Mouse (Mus musculus): ENCODE measurements around the gene Tvp23b.

Tvp23b gene

DNA sequence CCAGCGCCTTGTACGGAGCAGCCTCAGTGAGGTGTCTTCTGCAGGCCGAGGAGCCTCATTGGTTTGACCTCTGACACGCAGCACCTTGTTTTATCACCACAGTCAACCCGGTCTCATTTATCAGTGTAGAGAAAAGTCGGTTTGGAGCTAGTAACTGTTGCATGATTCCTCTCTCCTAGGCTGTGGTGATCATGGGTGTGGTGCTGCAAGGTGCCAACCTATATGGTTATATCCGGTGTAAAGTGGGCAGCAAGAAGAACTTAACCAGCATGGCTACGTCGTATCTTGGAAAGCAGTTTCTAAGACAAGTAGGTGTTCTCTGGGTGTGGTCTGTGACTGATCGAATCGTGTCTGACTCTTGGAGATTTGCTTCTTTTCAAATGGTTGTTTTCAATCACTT lies 12.5 kb downstream of the Tvp23b start:
- DNase-seq (ENCODE audit: low read depth, low spot score), result no peak

DNA sequence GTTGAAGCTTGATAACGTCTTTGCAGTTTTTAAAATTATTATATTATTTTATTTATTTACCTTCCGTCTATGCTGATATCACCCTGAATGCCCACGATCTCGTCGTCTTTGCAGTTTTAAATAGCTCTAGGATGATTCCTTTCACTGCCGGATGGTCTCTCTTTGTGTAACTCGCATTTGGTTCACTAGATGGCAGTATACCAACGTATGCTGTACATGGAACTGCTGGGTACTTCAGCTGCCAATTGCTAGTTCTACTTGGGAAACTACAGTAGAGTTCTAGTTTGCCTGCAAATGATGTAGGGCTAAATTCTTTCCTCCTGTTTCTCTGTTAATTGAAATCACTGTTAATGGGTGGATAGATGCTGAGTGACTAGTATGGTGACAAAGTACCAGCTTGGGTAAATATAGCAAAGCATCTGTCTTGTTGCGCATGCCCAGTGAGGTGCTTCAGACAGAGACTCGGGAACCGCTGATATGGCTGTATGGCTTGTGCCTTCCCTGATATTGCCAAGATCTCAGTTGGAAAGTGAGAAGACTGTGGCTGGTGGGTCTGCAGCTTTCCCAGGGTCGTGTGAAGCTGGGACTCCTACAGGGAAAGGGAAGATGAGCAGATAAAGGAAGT lies 22.6 kb downstream of the Tvp23b start:
- DNase-seq (ENCODE audit: low read depth, low spot score), result peak; percentile 77

DNA sequence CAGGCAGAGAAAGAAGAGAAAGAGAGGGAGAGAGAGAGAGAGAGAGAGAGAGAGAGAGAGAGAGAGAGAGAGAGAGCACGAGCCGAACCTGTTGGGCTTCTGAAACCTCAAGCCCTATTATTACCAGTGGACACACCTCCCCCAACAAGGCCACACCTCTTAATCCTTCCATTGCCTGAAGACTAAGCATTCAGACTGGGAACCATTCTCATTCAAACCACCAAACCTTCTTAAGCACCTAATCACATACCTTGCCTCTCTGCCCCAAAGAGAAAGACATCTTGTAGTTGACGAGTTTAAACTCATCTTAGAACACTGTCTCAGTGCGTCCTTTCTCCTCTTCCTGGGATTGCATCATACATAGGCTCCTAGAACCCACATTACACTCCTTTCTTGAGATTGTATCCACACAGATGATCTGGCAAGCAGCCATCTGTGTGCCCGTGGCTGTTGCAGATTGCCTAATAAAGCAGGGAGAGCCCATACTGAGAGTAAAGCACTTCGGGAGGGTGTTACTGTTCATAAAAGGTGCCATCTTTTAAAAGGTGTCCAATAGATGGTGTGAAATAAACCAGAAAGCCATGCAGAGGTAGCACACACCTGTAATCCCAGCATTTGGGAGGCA lies 24.7 kb downstream of the Tvp23b start:
- DNase-seq (ENCODE audit: low read depth, low spot score), result no peak

DNA sequence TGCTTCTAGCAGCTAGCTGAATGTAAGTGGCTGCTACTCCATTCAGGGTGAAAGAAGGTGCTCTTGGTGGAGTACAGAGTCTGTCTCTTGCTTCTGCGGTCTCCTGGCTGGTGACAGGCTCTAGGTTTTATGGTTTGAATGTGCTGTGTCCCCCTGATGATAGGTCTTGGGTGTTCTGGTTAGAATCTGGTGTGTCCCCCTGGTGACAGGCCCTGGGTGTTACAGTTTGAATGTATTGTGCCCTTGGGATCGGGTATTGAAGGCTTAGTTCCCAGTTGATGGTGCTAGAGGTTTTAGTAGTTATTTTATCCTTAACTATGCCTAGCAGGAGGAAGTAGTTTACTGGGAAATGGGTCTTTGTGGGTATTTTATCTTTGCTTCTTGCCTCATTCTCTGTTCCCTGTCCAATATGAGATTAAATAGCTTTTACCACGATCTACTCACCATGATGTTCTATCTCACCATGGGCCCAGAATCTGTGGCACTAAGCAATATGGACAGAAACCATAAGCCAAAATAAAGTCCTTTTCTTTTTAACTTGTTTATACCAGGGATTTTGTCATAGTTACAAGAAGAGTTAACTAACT lies 30.6 kb downstream of the Tvp23b start:
- peak; percentile 36 for DNase-seq (ENCODE audit: low read depth, low spot score)

DNA sequence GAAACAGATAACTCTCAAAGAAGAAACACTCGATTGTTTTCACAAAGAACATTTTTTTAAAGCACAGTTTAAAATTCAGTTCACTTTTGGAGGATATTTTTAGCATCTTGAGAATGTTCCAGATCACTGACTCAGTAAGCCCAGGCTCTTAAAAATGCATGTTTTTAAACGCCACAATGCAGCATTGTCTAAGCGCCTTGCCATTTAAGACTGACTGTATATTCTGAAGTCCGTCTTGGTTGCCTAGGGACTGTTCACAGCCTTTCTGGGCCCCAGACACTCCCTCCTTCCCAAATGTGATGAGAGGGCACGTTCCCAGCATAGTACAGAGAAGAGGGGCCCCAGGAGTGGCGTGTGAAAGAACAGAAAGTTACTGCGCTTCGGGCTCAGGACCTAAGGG lies 32.1 kb downstream of the Tvp23b start:
- no peak for DNase-seq (ENCODE audit: low read depth, low spot score)

DNA sequence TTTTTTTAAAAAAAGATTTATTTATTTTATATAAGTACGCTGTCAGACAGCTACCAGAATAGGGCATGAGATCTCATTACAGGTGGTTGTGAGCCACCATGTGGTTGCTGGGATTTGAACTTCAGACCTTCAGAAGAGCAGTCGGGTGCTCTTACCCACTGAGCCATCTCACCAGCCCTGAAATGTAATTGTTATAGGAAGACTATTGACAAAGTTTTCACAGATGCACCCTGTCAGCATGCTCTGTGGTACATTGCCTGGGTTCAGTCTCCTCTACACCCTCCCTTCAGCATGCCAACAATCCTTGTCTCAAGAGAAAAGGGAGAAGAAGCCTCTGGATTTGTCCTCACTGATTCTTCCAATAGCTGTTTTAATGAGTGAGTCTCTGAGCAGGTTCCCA lies 33.9 kb downstream of the Tvp23b start:
- no peak for DNase-seq (ENCODE audit: low read depth, low spot score)

DNA sequence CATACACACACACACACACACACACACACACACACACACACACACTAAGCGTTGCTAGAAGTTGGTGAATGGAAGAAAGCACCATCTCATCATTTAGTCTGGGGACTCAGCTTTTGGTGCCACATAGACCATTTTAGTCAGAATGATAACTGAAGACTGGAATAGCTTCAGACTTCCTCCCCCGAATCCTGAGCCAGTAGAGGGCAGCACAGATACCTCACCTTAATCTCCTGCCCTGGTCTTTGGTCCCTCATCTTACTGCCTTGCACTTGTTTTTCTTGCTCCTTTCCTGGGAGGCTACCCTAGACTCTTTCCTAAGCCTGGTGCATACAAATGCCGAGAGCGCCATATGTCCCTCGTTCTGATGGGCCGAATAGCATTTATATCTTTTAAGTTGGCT lies 35.3 kb downstream of the Tvp23b start:
- peak; percentile 14 for DNase-seq (ENCODE audit: low read depth, low spot score)

DNA sequence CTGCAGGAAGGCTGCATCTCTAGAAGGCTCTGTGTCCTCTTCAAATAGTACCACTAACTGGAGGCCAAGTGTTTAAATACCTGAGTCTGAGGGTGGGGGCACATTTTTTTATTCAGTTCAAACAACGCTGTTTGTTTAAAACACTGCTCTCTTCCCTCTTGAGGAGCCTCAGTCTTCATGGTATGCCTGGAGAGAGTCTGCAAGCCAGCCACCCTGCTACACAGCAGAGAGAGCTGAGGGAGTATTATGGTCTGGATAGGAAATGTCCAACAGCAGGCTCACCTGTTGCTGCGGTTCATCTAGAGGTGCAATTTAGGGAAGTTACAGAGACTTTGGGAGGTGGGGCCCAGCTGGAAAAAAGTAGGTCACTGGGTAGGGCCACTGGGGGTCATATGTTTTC lies 36.2 kb downstream of the Tvp23b start:
- DNase-seq (ENCODE audit: low read depth, low spot score), result no peak

DNA sequence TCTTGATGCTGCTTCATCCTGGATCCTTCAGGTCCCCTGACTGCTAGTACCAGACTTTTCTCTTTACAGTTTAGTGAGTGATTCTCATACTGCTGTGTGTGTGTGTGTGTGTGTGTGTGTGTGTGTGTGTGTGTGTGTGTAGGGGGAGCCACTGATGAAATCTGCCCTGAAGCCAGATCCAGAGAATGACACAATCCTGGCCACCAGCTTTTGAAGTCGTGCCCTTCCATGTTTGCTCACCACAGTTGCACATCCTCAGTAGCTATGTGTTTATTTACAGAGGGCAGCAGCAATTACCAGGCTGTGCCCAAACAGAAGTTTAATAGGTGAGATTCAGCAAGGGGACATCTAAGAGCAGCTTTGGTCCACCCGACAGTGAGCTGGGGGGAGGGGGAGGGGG lies 37.5 kb downstream of the Tvp23b start:
- no peak for DNase-seq (ENCODE audit: low read depth, low spot score)

DNA sequence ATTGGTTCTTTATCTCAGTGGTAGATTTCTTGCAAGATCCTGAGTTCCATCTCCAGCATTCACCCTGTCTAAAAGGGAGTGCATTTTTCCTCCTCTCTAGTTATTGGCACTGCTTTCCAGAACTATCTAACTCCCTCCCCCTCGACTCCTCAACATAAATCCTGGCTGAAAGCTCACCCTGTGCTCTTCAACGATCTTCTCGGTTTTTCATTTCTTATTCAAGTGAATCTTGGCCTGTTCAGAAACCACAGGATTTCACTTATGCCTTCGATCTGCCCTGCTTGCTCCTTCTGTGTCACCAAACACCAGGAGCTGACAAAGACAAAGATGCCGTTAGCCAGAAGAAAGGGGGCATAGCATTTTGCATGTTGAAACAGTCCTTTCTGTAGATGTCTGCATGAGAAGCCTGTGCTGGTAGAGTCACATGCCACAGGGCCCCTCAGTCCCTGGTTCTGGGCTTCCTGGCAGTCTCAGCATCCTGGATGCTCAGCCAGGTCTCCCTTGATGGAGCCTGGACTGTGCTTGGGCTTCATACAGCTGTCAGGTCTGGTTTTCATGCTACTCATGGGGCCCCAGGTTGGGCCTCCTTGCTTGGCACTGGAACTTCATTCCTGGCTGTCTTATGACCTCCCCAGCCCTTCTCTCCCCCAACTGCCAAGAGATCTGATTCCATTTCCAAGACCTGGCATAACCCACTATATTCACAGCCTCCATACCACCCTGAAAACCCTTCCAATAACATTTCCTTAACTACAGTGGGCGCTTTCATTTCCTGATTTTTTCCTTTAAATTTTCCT lies 40.9 kb downstream of the Tvp23b start:
- no peak for DNase-seq (ENCODE audit: low read depth, low spot score)

DNA sequence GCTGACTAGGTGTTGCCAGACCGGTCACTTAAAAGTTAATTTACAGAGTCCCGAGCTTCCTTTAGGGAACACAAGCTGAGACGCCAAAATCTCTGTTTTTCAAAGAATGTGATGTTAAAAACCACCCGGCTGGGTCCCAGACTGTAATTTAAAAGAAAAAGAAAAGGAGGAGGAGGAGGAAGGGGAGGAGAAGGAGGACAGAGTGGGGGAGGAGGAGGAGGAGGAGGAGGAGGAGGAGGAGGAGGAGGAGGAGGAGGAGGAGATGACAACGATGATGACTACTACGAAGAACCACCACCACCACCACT lies 41.4 kb downstream of the Tvp23b start:
- no peak for DNase-seq (ENCODE audit: low read depth, low spot score)

DNA sequence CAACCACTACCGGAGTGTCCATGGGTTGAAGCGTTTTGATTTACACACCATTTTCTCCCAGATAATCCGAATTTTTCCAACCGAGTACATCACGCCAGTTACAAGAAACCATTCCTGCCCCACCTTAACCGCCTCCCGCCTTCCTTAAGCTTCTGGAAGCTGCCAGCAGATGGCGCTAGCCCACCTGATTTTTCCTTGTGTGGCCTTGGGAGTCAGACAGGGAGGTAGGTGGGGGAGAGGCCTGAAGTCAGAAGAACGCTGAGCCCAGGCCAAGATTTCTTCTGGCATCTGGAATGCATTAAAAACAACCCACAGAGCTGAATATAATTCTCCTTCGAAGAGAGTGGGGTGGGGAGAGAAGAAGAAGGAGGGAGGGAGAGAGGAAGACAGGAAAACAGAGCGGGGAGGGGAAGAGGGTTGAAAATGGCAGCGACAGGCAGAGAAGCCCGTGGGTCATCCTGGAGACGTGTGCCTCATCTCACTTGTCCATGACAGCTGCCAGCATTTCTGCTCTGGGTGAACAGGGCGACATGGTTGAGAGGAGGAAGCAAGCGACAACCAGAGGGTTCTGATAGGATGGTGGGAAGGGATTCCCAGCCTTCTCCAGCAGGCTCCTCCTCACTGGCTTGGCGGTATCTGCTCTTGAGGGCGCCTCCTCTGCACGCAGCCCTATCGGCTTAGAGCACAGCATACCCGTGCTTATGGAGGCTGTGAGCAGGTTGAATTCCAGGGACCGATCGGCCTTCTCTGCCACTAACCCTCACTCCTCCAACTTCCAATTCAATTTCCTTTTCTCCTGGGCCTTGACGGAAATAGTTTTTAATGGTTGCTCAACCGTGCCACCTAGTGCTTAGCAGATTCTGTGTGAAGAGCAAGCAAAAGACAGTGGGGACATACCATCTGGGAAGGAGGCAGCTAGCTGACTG lies 42.1 kb downstream of the Tvp23b start:
- peak; percentile 66 for DNase-seq (ENCODE audit: low read depth, low spot score)

DNA sequence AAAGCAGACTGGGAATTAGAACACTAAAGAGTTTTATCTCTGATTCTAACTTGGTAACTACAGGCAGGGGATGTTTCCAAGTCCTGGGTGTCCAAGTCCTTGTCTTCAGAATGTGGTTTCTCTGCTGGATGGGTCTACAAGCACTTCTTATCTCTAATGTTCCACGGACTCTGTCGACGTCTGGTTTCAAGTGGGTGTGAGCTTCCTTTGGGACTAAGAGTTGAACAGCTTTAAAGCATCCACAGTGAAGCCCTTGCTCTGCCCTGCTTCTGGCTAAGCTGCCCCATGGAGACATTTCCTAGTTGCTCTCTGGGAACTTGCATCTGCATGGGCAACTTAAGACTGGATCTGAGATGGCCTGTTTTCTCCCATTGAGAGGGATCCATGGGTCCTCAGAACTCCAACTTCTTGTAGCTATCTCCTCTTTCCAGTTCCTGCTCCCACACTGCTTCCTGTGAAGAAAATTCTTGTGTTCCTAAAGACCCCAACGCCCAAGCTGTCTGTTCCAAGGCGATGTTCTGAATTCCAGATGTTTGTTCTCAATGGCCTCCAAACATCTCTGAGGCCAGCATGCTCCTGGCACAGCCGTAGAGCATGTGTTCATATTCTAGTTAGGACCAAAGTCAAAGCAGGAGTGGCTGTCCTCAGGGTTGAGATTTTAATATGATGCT lies 45.0 kb downstream of the Tvp23b start:
- DNase-seq (ENCODE audit: low read depth, low spot score), result no peak

DNA sequence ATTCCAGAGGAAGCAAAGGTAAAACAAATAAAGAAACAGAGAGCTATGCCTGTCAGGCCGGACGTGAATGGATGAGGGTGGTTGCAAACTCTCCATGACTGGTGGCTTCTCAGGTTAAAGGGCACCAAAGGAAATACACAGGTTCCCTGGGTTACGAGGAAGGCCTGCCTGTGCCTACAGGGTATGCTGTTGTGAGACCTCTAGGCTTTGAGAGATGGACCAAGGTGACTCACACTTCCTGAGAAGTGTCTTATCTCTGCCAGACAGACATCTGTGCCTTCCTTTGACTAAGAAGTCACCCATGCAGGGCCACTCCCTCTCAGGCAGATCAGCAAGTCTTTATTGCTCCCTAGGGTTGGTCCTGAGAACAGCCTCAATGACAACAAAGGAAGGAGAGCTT lies 50.5 kb downstream of the Tvp23b start:
- DNase-seq (ENCODE audit: low read depth, low spot score), result peak; percentile 3

DNA sequence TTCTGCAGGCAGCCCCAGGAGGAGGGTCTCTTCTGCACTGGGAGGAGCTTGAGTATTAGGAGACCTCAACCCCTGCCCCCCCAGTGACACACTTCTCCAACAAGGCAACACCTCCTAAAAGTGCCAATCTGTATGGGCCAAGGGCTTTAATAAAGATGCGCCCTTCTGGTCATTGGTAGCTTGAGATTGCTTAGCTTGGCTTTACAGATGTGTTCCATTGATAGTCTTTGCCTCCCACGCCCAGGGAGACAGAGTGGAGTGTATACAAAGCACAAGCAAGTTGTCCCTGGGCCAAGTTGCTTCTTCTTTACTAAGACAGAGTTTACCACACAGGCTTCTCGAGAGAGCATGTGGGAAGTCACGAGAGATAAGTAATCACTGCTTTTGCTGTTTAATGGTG lies 51.3 kb downstream of the Tvp23b start:
- DNase-seq (ENCODE audit: low read depth, low spot score), result no peak

DNA sequence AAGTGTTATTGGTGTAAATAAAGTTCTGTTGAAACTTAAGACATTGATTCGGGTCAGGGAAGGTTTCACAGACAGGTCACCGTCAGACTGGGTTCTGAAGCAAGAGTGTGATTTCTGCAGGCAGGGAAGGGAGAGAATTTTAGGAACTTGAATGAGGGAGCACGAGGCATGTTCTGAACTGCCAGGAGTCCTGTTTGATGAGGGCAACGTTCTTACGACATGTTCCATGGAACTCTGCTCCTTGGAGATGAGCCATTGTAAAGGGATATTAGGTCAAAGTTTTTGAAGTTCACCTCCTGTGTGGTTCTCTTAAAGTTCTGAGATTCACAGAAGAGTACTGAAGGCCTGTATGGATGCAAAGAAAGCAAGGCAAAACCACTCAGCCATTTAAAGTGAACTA lies 51.9 kb downstream of the Tvp23b start:
- DNase-seq (ENCODE audit: low read depth, low spot score), result no peak

DNA sequence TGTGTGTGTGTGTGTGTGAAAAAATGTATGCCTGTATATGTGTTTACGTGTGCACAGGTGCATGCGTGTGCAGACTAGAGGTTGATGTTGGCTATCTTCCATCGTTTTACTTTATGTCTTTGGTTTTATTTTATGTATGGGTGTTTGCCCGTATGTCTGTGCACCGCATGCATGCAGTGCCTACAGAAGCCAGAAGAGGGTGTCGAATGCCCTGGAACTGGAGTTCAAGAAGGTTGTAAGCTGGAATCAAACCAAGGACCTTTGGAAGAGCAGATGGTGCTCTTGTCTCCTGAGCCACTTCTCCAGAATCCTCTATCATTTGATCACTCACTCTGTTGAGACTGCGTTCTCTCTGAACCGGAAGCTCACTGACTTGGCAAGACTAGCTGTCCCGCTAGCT lies 53.8 kb downstream of the Tvp23b start:
- DNase-seq (ENCODE audit: low read depth, low spot score), result no peak

DNA sequence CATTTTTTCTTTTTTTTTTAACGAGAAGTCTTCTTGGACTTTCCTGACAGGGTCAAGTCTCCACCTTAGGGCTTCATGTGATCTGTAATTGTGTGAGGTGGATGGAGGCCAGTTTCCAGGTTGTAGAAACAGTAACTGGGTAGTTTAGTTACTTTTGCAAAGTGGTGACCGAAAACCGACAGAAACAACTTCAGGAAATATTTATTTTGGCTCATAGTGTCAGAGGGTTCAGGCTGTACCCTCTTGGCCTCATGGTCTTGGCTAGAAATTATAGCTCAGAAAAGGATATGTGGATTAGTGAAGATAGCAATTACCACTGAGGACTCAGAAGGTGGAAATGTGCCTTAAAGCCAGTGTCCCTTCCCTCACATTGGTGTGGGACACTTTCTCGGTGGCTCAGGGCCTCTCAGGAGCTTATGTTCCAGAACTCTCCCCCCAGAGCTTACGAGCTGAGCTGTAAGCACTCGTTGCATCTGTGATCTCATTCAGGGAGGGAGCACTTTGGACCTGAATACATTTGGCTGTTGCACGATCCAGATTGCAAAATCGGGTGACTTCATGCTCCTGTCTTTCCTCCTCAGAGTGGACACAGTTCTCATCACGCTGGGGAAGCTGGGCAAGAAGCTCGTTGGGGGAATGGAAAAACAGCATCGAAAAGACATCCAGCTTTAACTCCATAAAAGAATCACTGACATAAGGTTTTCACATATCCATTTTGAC lies 55.7 kb downstream of the Tvp23b start:
- no peak for DNase-seq (ENCODE audit: low read depth, low spot score)

DNA sequence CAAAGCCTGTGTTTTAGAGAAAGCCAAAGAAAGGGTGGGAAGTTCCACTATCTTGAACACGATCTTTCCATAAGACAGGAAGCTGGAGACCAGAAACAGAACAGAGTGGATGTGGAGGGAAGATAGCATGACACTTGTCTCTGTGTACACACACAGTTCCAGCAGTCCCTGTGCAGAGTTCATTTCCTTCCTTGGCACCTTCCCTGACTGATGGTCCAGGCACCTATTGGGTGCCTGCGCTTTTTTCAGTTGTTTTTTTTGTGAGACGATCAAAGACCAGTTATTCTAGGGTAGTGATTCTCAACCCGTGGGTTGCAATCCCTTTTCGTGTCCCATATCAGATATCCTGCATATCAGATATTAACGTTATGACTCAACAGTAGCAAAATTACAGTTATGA lies 58.7 kb downstream of the Tvp23b start:
- DNase-seq (ENCODE audit: low read depth, low spot score), result no peak

DNA sequence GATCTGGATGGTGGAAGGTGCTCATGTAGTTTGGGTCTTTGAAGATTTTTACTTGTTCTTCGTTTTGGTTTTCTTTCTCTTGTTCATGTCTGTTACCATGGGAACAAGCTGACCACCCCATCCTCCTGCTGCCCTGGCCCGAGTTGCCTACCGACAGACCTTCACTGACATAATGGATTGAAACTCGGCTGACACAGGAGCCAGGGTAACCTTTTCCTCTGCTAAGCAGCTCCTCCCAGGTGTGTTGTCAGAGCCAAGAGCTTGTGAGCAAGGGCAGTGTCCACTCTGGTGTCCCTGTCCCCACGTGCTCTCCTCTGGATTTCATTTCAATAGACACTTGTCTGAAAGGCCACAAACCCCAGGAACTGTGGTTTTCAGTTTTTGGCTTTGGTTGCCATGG lies 59.7 kb downstream of the Tvp23b start:
- no peak for DNase-seq (ENCODE audit: low read depth, low spot score)

DNA sequence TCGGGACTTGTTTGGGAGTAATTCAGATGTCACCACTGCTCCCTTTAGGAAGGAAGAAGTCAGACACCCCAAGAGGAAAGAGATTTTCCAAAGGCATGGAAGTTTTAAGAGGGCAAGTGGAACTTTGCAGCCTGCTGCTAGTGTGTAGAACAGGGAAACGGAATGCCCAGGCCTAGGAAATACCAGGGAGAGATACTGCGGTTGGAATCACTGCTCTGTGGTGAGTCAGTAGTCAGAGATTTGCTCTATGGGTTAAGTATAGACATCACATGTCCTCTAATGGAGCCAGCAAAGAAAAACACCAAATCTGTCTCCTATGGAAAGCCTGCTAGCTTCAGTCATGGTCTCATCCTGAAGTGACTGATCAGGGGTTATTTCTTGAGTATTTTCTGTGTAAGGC lies 60.9 kb downstream of the Tvp23b start:
- DNase-seq (ENCODE audit: low read depth, low spot score), result no peak

Measured in CD4-positive, CD25-positive, alpha-beta regulatory T cell, adult 2 months (primary cell).